Mouse (Mus musculus) left cerebral cortex, adult 2 months (tissue): ENCODE data around the gene Stx5a. TPM values are rescaled to one million over a fixed set of nuclear protein-coding genes. Genes with fewer than 3 reads are reported as not detected.

Experiments used
- DNase-seq, 2 experiments: peaks; one replicate each; pipeline ENCODE4 v3.0.0; 2021 to 2022; ENCODE audit warnings: low spot score in 2 of 2, mixed read lengths in 1 of 2; ENCODE audit errors: extremely low spot score in 1 of 2
- H3K27ac ChIP-seq: fragments of 200-600 bp; 2 replicates; pipeline ENCODE4 v1.8.1; 2022
- H3K4me3 ChIP-seq: fragments of 200-600 bp; 2 replicates; pipeline ENCODE4 v1.8.1; 2022
- CTCF ChIP-seq: fragments of 200-600 bp; IDR thresholded peaks from 2 replicates; pipeline ENCODE4 v1.8.1; 2022; ENCODE audit warnings: antibody characterized with exemption, mild to moderate bottlenecking, moderate library complexity
- intact Hi-C: fragments of 180-260 bp; cut with DNase I; formaldehyde crosslinking; loops from one replicate; pipeline ENCODE4 v1.15.1; 2025
- total RNA-seq, 2 experiments: library from RNA; stranded (reverse); gene quantifications; 2 replicates each; pipeline ENCODE4 v1.2.3; 2021

The Stx5a gene
- total RNA-seq, 2 experiments from 2014 or later = 71.2 to 77.9 TPM

- DNase-seq = no peak
- TF ChIP-seq CTCF = no peak
- Histone ChIP-seq H3K4me3 (no peak overlapping the region), H3K27ac (no peak overlapping the region)
- intact Hi-C loops = no loop called here
Measured at GRCm38 (mm10) chr19:8758899-8759298, 17.7 kb downstream of the Stx5a start.

DNA sequence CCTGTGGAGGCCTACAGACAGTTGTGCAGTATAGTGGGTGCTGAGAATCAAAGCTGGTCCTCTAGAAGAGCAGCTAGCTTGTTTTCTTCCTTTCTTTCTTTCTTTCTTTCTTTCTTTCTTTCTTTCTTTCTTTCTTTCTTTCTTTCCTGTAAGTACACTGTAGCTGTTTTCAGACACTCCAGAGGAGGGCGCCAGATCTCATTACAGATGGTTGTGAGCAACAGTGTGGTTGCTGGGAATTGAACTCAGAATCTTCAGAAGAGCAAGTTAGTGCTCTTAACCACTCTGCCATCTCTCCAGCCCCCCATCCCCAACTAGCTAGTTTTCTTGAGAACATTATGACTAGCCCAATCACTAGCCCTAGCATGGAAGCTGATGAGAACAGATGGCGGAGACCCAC is 19.5 kb downstream of the Stx5a start:
- no peak overlapping the region for H3K4me3 ChIP-seq
- intact Hi-C loops = no loop called here
- no peak for DNase-seq
- TF ChIP-seq CTCF = peak; percentile 10; the same call in 1 of the 2 replicates
- H3K27ac ChIP-seq = no peak overlapping the region

GRCm38 (mm10) chr19:8763276-8763675 is 22.1 kb downstream of the Stx5a start:
- no peak for TF ChIP-seq CTCF
- intact Hi-C loops = no loop called here
- no peak overlapping the region for H3K27ac ChIP-seq
- no peak overlapping the region for H3K4me3 ChIP-seq
- DNase-seq = no peak

DNA sequence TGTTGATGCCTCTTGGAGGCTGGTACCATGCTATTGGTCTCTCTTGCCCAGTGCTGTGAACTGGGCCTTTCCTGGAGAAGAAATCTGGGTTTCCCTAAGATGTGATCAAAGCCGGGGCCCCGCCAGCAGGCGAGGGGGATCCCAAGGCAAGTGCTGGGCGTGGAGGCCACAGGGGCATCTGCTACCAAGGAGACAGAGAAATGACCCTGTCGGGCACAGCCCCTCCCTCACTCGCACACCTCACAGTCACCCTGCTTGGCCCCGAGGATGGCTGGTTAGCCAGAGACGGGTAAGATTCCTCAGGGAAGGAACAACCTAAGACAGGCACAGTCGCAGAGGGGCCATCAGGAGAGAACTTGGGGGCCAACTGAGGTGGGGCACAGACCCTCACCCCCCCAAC is 24.3 kb downstream of the Stx5a start:
- Histone ChIP-seq H3K27ac (no peak overlapping the region), H3K4me3 (no peak overlapping the region)
- no peak for DNase-seq
- intact Hi-C loops = no loop called here
- TF ChIP-seq CTCF = no peak

DNA sequence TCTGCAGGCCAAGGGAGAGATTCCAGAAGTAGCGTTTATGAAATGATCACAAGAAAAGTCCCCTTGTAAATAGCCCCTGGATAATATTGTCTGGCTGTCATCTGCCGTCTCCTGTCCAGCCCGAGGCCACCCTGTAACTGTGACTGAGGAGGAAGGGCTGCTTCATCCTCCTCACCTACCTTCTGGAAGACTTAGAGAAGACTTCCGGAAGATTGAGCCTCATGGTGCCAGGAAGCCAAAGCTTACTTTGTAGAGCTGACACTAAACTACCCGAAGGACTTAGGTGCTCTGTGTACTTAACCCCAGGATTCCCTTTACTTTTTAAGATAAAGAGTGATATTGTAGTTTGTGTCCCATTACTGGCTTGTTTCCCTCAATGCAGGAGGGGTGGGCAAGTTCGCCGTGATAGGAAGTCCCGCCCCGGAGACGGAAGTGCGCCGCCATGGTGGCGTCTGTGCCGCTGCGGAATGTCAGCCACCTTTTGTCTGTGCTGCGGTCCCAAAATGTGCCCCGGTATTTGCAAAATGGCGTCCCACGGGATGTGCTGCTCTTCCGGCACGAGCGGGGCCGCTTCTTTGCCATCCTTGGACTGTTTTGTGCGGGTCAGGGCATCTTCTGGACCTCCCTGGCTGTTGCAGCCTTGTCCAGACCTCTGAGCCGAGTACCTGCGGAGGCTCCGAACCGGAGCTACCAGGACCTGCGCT is 29.5 kb downstream of the Stx5a start, which contains the start of gene Tmem223:
Gene Tmem223 (plus strand): TSS at position 430 of the 704 bp plus-strand sequence.
- Histone ChIP-seq H3K27ac (peak within 1 kb of the TSS; percentile 93), H3K4me3 (peak within 1 kb of the TSS; percentile 67)
- TF ChIP-seq CTCF = peak; percentile 6; the same call in 1 of the 2 replicates
- intact Hi-C loops = no loop called here
- peak; percentile 78 to 79 for DNase-seq

GRCm38 (mm10) chr19:8772996-8773395 is 31.8 kb downstream of the Stx5a start:
- no peak for DNase-seq
- no peak overlapping the region for H3K4me3 ChIP-seq
- no peak for TF ChIP-seq CTCF
- no peak overlapping the region for H3K27ac ChIP-seq
- intact Hi-C loops = no loop called here

- intact Hi-C loops = no loop called here
- Histone ChIP-seq H3K4me3 (peak overlapping the region; percentile 80), H3K27ac (no peak overlapping the region; the same call in 1 of the 2 replicates)
- TF ChIP-seq CTCF = no peak
- no peak for DNase-seq
Measured at GRCm38 (mm10) chr19:8773409-8773808, 32.2 kb downstream of the Stx5a start.

DNA sequence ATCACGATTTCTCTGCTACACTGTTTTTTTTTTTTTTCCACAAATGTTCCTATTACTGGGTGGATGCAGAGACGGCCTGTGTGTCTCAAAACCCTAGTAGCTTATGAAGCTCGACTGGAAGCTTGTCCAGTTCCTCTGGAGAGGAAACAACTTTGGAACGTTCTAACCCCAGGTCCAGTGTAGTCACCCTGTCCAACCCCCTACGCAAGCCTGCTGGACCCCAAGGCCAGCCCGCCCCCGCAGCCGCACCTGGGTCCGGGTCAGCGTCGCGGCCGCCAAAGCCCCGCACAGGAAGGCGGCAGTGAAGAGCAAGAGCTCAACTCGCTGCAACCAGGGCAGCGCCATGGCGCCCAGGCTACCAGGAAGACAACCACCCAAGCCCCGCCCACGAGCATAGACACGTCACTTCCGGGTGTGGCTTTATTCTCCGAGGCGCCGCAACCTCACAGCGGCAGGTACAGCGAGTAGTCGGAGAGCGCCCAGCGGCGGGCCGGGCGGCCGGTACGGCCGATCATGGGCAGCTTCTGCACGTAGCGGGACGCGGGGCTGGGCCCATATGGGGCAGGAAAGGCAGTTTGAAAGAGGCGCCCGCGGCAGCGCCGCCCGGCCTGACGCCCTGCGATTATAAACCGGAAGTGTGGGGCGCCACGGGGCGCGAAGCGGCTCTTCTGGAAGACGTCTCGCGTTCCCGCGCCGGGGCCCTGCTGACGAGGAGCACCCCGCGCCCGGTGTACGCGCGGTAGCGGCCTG is 33.0 kb downstream of the Stx5a start, which contains the start of gene Tmem179b:
Gene Tmem179b (minus strand): TSS at position 382 of the 750 bp plus-strand sequence.
- Histone ChIP-seq H3K27ac (peak within 1 kb of the TSS; percentile 97), H3K4me3 (peak within 1 kb of the TSS; percentile 80)
- intact Hi-C loops = loop anchor here (1.0 to 2.0 kb wide), 2 partner anchors 17 to 45 kb away; partner anchors contain the start of genes Nxf1 and Ttc9c
- TF ChIP-seq CTCF = no peak; the same call in 1 of the 2 replicates
- peak; percentile 94 to 96 for DNase-seq

DNA sequence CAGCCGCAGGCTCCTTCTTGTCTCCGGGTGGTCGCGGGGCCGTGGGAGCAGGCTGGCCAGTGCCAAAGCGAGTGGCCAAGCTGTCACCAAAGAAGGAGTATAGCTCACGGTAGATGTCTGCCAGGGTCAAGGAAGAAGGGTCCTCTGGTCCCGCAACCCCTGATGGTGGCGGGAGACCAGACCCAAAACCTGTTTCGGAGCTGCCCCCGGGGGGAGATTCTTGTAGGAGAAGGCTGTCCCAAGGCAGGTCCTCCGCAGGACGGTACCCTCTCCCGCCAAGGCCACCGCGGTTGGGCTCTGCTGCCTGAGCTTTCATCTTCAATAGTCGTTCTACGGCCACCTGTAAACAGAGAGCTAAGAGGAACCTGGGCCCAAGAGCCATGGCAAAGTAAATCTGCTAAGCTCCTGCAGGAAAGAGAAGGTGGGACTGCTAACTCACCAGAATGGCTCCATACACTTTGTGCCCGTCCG is 33.8 kb downstream of the Stx5a start:
- peak overlapping the region; percentile 97 for H3K27ac ChIP-seq
- intact Hi-C loops = loop anchor here (1.0 to 2.0 kb wide), 2 partner anchors 18 to 44 kb away; partner anchors contain the start of genes Nxf1 and Ttc9c
- H3K4me3 ChIP-seq = peak overlapping the region; percentile 80
- DNase-seq = no peak
- TF ChIP-seq CTCF = no peak

DNA sequence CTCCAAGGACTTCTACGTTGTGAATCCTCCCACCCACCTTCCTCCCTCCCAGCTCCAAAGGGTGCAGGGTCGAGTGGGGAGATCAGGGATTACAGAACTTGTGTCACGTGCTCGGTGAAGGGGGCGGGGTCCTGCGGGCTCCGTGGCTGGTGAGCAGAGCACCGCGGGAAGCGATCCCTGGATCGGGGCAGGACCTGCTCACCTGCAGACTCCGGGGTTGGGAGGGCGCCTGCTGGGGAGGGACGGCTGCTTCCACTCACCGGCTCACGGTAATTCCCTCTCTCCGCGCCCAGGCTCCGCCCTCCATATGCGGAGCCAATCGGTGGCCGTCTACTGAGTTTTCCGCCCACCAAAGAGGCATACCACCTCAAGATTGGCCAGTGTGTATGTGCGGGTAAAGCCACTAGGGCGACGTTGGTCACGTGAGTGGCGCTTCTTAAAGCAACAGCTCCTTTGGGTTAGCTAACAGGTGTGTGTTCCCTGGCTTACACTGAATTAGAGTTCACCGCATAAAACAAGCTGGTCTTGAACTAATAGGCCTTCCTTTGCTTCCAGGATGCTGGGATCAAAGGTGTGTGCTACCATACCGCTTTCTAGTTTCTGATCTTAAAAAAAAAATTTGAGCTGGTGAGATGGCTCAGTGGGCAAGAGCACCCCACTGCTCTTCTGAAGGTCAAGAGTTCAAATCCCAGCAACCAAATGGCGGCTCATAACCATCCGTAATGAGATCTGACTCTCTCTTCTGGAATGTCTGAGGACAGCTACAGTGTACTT is 45.0 kb downstream of the Stx5a start, which contains the start of gene Taf6l:
Gene Taf6l (minus strand): TSS at position 410 of the 774 bp plus-strand sequence.
- intact Hi-C loops = no loop called here

GRCm38 (mm10) chr19:8788521-8788920 is 47.3 kb downstream of the Stx5a start:
- no peak for TF ChIP-seq CTCF
- Histone ChIP-seq H3K27ac (peak overlapping the region; percentile 86), H3K4me3 (no peak overlapping the region)
- intact Hi-C loops = no loop called here
- no peak for DNase-seq

More for the DNA sequence above, 45.0 kb downstream of the Stx5a start, which contains the start of gene Taf6l:
- peak; percentile 84 to 92 for DNase-seq
- peak; percentile 56 for TF ChIP-seq CTCF
- Histone ChIP-seq H3K4me3 (peak within 1 kb of the TSS; percentile 57), H3K27ac (peak within 1 kb of the TSS; percentile 54; the same call in 1 of the 2 replicates)
